Comparison of ENCODE assay signal across 17 mouse cellular contexts in the genomic region with DNA sequence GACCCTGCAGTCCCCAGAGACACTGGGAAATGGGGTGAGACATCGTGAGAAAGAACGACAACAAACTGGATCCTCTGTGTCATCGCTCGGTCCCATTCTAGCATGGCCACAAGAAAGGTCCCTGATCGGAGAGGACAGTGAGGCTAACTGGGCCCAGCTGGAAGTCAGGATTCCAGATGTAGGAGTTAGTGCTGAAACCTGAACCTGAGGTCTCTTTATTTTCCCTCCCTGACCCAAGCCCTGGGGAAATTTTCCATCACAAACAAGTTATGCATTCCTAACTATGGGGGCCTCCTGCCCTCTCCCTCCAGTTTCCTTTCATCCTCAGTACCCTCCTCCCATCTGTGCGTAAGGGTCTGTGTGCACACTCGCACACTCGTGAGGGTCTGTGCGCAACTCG. TPM values are rescaled to one million over a fixed set of nuclear protein-coding genes. Genes with fewer than 3 reads are reported as not detected.
DNase-seq lines count a peak whose midpoint lies in the region; ATAC-seq and TF ChIP-seq lines count a peak whose summit lies in the region.
"Had no signal": no experiment of that assay in that cellular context is flagged by ENCODE, and none has a peak within 500 bp of the region (broad histone marks: within the 10 kb centered on the region; RNA-seq: fewer than 3 reads in every experiment).

No protein-coding gene starts in this region.

- DNase-seq in heart, adult 9 months (ENCODE audit: low spot score in 2 of 2), result no peak
- DNase-seq in neural tube, embryonic 10.5 days (ENCODE audit: extremely low spot score, low spot score), result peak; percentile 18
- DNase-seq in kidney, postnatal 0 days (ENCODE audit: low spot score), result peak; percentile 71
- DNase-seq in thymus, postnatal 0 days (ENCODE audit: low spot score), result no peak
- DNase-seq: cerebellum, adult 11 months; forebrain, postnatal 0 days; retina, postnatal 1 day had no signal

- WGBS in heart, embryonic 11.5 days (ENCODE audit: insufficient replicate concordance), result 45% methylated on average over 10 of the region's 10 CpGs
- WGBS in neural tube, embryonic 15.5 days, result 69% methylated on average over 10 of the region's 10 CpGs
- WGBS in kidney, postnatal 0 days, result 37% methylated on average over 10 of the region's 10 CpGs
- 65% methylated on average over 10 of the region's 10 CpGs for WGBS in intestine, embryonic 15.5 days

- H3K4me2 ChIP-seq in heart, embryonic 11.5 days, result 0 out of 2 replicates have a peak overlapping the region, but pooled peaks have one; percentile 6
- H3K4me2 ChIP-seq in neural tube, embryonic 15.5 days, result no peak overlapping the region
- no peak overlapping the region for H3K4me2 ChIP-seq in kidney, postnatal 0 days (ENCODE audit: low read length)
- no peak overlapping the region for H3K4me2 ChIP-seq in intestine, embryonic 15.5 days (replicated peaks)
- H3K4me2 ChIP-seq: liver, embryonic 12.5 days; midbrain, embryonic 15.5 days; neural tube, embryonic 13.5 days had no signal

- H3K27ac ChIP-seq in heart, embryonic 11.5 days (ENCODE audit: low read depth, low read length), result no peak overlapping the region
- no peak overlapping the region; the same call in 1 of the 2 replicates for H3K27ac ChIP-seq in neural tube, embryonic 15.5 days (replicated peaks)
- peak overlapping the region; percentile 60; the same call in 1 of the 2 replicates for H3K27ac ChIP-seq in kidney, postnatal 0 days
- H3K27ac ChIP-seq in intestine, embryonic 15.5 days, result no peak overlapping the region
- H3K27ac ChIP-seq: liver, embryonic 12.5 days; macrophage; midbrain, embryonic 15.5 days; neural tube, embryonic 13.5 days had no signal

- no peak overlapping the region for H3K9ac ChIP-seq in heart, embryonic 11.5 days (ENCODE audit: low read depth, low read length)
- no peak overlapping the region for H3K9ac ChIP-seq in neural tube, embryonic 15.5 days (replicated peaks)
- no peak overlapping the region for H3K9ac ChIP-seq in kidney, postnatal 0 days (ENCODE audit: low read depth, low read length)
- H3K9ac ChIP-seq in intestine, embryonic 15.5 days, result no peak overlapping the region
- H3K9ac ChIP-seq: forebrain, postnatal 0 days; liver, embryonic 12.5 days; midbrain, embryonic 15.5 days; neural tube, embryonic 13.5 days had no signal

- H3K9me3 ChIP-seq in heart, embryonic 11.5 days (replicated peaks; ENCODE audit: control insufficient read depth, low read length), result no peaks in the 10 kb centered on the region
- H3K9me3 ChIP-seq in neural tube, embryonic 15.5 days (replicated peaks), result no peaks in the 10 kb centered on the region
- H3K9me3 ChIP-seq in kidney, postnatal 0 days (replicated peaks; ENCODE audit: low read length), result no peaks in the 10 kb centered on the region
- no peaks in the 10 kb centered on the region for H3K9me3 ChIP-seq in intestine, embryonic 15.5 days
- H3K9me3 ChIP-seq: liver, embryonic 12.5 days; midbrain, embryonic 15.5 days; neural tube, embryonic 13.5 days had no signal

- H3K27me3 ChIP-seq in heart, embryonic 11.5 days (ENCODE audit: control insufficient read depth, insufficient read depth, low read length), result 0 out of 2 replicates have a peak, but pooled peaks cover 2% of the 10 kb centered on the region
- H3K27me3 ChIP-seq in neural tube, embryonic 15.5 days (replicated peaks), result 0 out of 2 replicates have a peak, but pooled peaks cover 8% of the 10 kb centered on the region
- no peaks in the 10 kb centered on the region for H3K27me3 ChIP-seq in kidney, postnatal 0 days (ENCODE audit: insufficient read depth, low read length)
- no peaks in the 10 kb centered on the region for H3K27me3 ChIP-seq in intestine, embryonic 15.5 days (replicated peaks)
- H3K27me3 ChIP-seq: liver, embryonic 12.5 days had no signal

- no peak overlapping the region for H3K4me3 ChIP-seq in heart, embryonic 11.5 days (ENCODE audit: low read depth, low read length)
- H3K4me3 ChIP-seq in neural tube, embryonic 15.5 days (replicated peaks), result no peak overlapping the region
- no peak overlapping the region for H3K4me3 ChIP-seq in kidney, postnatal 0 days (replicated peaks; ENCODE audit: low read depth, low read length)
- H3K4me3 ChIP-seq in intestine, embryonic 15.5 days (replicated peaks), result no peak overlapping the region
- H3K4me3 ChIP-seq: liver, embryonic 12.5 days; midbrain, embryonic 15.5 days; neural tube, embryonic 13.5 days had no signal

- H3K4me1 ChIP-seq in heart, embryonic 11.5 days (ENCODE audit: control insufficient read depth, insufficient read depth, low read length), result peaks cover 41% of the 10 kb centered on the region
- peaks cover 16% of the 10 kb centered on the region for H3K4me1 ChIP-seq in neural tube, embryonic 15.5 days
- peaks cover 31% of the 10 kb centered on the region for H3K4me1 ChIP-seq in kidney, postnatal 0 days (replicated peaks; ENCODE audit: insufficient read depth, low read length)
- peaks cover 34% of the 10 kb centered on the region for H3K4me1 ChIP-seq in intestine, embryonic 15.5 days (replicated peaks)

- no peaks in the 10 kb centered on the region for H3K36me3 ChIP-seq in heart, embryonic 11.5 days (ENCODE audit: control insufficient read depth, insufficient read depth, low read length)
- H3K36me3 ChIP-seq in neural tube, embryonic 15.5 days, result no peaks in the 10 kb centered on the region
- no peaks in the 10 kb centered on the region for H3K36me3 ChIP-seq in kidney, postnatal 0 days (ENCODE audit: insufficient read depth, low read length)
- H3K36me3 ChIP-seq in intestine, embryonic 15.5 days, result no peaks in the 10 kb centered on the region
- H3K36me3 ChIP-seq: liver, embryonic 12.5 days; midbrain, embryonic 15.5 days; neural tube, embryonic 13.5 days had no signal

- no peak for TF ChIP-seq CTCF in kidney, postnatal 0 days (IDR thresholded peaks at IDR 0.05; ENCODE audit: low read depth)

- ATAC-seq in heart, embryonic 11.5 days (replicated peaks; ENCODE audit: insufficient number of reproducible peaks, low FRiP score, low TSS enrichment), result no peak
- ATAC-seq in neural tube, embryonic 15.5 days (ENCODE audit: low FRiP score), result no peak
- ATAC-seq in kidney, postnatal 0 days (replicated peaks; ENCODE audit: low FRiP score, low read depth), result no peak
- no peak for ATAC-seq in CD4-positive, CD25-positive, alpha-beta regulatory T cell, adult 4 months
- ATAC-seq in intestine, embryonic 15.5 days, result no peak
- ATAC-seq: activated CD4-positive, CD25-positive, alpha-beta regulatory T cell, adult 4 months; forebrain, postnatal 0 days; intestine, postnatal 0 days; liver, embryonic 12.5 days; midbrain, embryonic 15.5 days had no signal

RNA-seq across cellular contexts. Expression of gene Ier3, which starts 4.3 kb away (rescaled TPM):
- 13.2 and 17.0 TPM in 2 replicates for polyA plus RNA-seq in heart, embryonic 11.5 days (2014; fragmentation: Nextera tagmentation; extraction: Ambion mirVana)
- polyA plus RNA-seq in neural tube, embryonic 15.5 days (2015; fragmentation: Nextera tagmentation; extraction: Ambion mirVana), result 14.9 and 15.5 TPM in 2 replicates
- 83.6 and 93.1 TPM in 2 replicates for polyA plus RNA-seq in kidney, postnatal 0 days (2015; fragmentation: Nextera tagmentation; extraction: Ambion mirVana)
- polyA plus RNA-seq in CD4-positive, CD25-positive, alpha-beta regulatory T cell, adult 4 months (2017; shearing (Covaris generic)), result 1 to 10 TPM; 1.1 to 1.9 TPM
- 18.1 and 19.0 TPM in 2 replicates for polyA plus RNA-seq in thymus, postnatal 0 days (2015; fragmentation: Nextera tagmentation; extraction: Ambion mirVana)
- polyA plus RNA-seq in intestine, embryonic 15.5 days (2015; fragmentation: Nextera tagmentation; extraction: Ambion mirVana), result 13.9 and 14.4 TPM in 2 replicates

RNA-seq across cellular contexts. Expression of gene Flot1, which starts 5.8 kb away (rescaled TPM):
- polyA plus RNA-seq in heart, embryonic 11.5 days (2014; fragmentation: Nextera tagmentation; extraction: Ambion mirVana), result 71.3 and 74.0 TPM in 2 replicates
- polyA plus RNA-seq in neural tube, embryonic 15.5 days (2015; fragmentation: Nextera tagmentation; extraction: Ambion mirVana), result 131 and 141 TPM in 2 replicates
- 52.2 and 54.5 TPM in 2 replicates for polyA plus RNA-seq in kidney, postnatal 0 days (2015; fragmentation: Nextera tagmentation; extraction: Ambion mirVana)
- polyA plus RNA-seq in CD4-positive, CD25-positive, alpha-beta regulatory T cell, adult 4 months (2017; shearing (Covaris generic)), result 10 to 100 TPM; 24.3 to 30.7 TPM
- 88.3 and 93.1 TPM in 2 replicates for polyA plus RNA-seq in thymus, postnatal 0 days (2015; fragmentation: Nextera tagmentation; extraction: Ambion mirVana)
- 49.1 and 49.4 TPM in 2 replicates for polyA plus RNA-seq in intestine, embryonic 15.5 days (2015; fragmentation: Nextera tagmentation; extraction: Ambion mirVana)

RNA-seq across cellular contexts. Expression of gene Tubb5, which starts 20.9 kb away (rescaled TPM):
- polyA plus RNA-seq in heart, embryonic 11.5 days (2014; fragmentation: Nextera tagmentation; extraction: Ambion mirVana), result 855 and 931 TPM in 2 replicates
- 1,339 and 1,471 TPM in 2 replicates for polyA plus RNA-seq in neural tube, embryonic 15.5 days (2015; fragmentation: Nextera tagmentation; extraction: Ambion mirVana)
- 503 and 575 TPM in 2 replicates for polyA plus RNA-seq in kidney, postnatal 0 days (2015; fragmentation: Nextera tagmentation; extraction: Ambion mirVana)
- 100 to 1,000 TPM; 564 to 602 TPM for polyA plus RNA-seq in CD4-positive, CD25-positive, alpha-beta regulatory T cell, adult 4 months (2017; shearing (Covaris generic))
- polyA plus RNA-seq in thymus, postnatal 0 days (2015; fragmentation: Nextera tagmentation; extraction: Ambion mirVana), result 942 and 997 TPM in 2 replicates
- 729 and 776 TPM in 2 replicates for polyA plus RNA-seq in intestine, embryonic 15.5 days (2015; fragmentation: Nextera tagmentation; extraction: Ambion mirVana)

RNA-seq across cellular contexts. Expression of gene Mdc1, which starts 24.1 kb away (rescaled TPM):
- 19.0 and 19.5 TPM in 2 replicates for polyA plus RNA-seq in heart, embryonic 11.5 days (2014; fragmentation: Nextera tagmentation; extraction: Ambion mirVana)
- polyA plus RNA-seq in neural tube, embryonic 15.5 days (2015; fragmentation: Nextera tagmentation; extraction: Ambion mirVana), result 7.9 and 9.7 TPM in 2 replicates
- polyA plus RNA-seq in kidney, postnatal 0 days (2015; fragmentation: Nextera tagmentation; extraction: Ambion mirVana), result 5.4 and 5.6 TPM in 2 replicates
- 10 to 100 TPM; 10.9 to 13.2 TPM for polyA plus RNA-seq in CD4-positive, CD25-positive, alpha-beta regulatory T cell, adult 4 months (2017; shearing (Covaris generic))
- polyA plus RNA-seq in thymus, postnatal 0 days (2015; fragmentation: Nextera tagmentation; extraction: Ambion mirVana), result 6.7 TPM in 2 replicates
- polyA plus RNA-seq in intestine, embryonic 15.5 days (2015; fragmentation: Nextera tagmentation; extraction: Ambion mirVana), result 14.9 and 16.1 TPM in 2 replicates

RNA-seq across cellular contexts. Expression of gene Nrm, which starts 43.9 kb away (rescaled TPM):
- 44.5 and 48.1 TPM in 2 replicates for polyA plus RNA-seq in heart, embryonic 11.5 days (2014; fragmentation: Nextera tagmentation; extraction: Ambion mirVana)
- polyA plus RNA-seq in neural tube, embryonic 15.5 days (2015; fragmentation: Nextera tagmentation; extraction: Ambion mirVana), result 17.6 and 26.7 TPM in 2 replicates
- 36.9 and 44.6 TPM in 2 replicates for polyA plus RNA-seq in kidney, postnatal 0 days (2015; fragmentation: Nextera tagmentation; extraction: Ambion mirVana)
- 10 to 100 TPM; 35.5 to 43.5 TPM for polyA plus RNA-seq in CD4-positive, CD25-positive, alpha-beta regulatory T cell, adult 4 months (2017; shearing (Covaris generic))
- polyA plus RNA-seq in thymus, postnatal 0 days (2015; fragmentation: Nextera tagmentation; extraction: Ambion mirVana), result 53.7 and 59.1 TPM in 2 replicates
- 48.5 and 51.7 TPM in 2 replicates for polyA plus RNA-seq in intestine, embryonic 15.5 days (2015; fragmentation: Nextera tagmentation; extraction: Ambion mirVana)

Comparison
In these comparisons a context has a peak if more than half of its experiments do, and no peak if none do; other contexts are left out.
1. DNase-seq: peak in neural tube, embryonic 10.5 days (single experiment) and kidney, postnatal 0 days (single experiment); none in heart, adult 9 months (0 of 2) and thymus, postnatal 0 days (single experiment).